Mouse (Mus musculus): ENCODE data around the gene Nup107. TPM values are rescaled to one million over a fixed set of nuclear protein-coding genes. Genes with fewer than 3 reads are reported as not detected.

The Nup107 gene
- polyA plus RNA-seq, 1 experiment from 2014 or later, result 34.9 TPM

GRCm38 (mm10) chr10:117714048-117714545 is 78.4 kb downstream of the Nup107 start:
- 88% methylated on average over 3 of the region's 3 CpGs for WGBS
- no peak for ATAC-seq (replicated peaks; ENCODE audit: low FRiP score, low read depth)

GRCm38 (mm10) chr10:117713466-117713865 is 79.0 kb downstream of the Nup107 start:
- Histone ChIP-seq H3K27me3 (ENCODE audit: insufficient read depth, low read length) (no peaks in the 10 kb centered on the region), H3K9me3 (replicated peaks; ENCODE audit: low read length) (no peaks in the 10 kb centered on the region), H3K4me2 (ENCODE audit: low read length) (no peak overlapping the region), H3K9ac (ENCODE audit: low read depth, low read length) (no peak overlapping the region), H3K4me3 (replicated peaks; ENCODE audit: low read depth, low read length) (no peak overlapping the region), H3K36me3 (ENCODE audit: insufficient read depth, low read length) (no peaks in the 10 kb centered on the region), H3K27ac (no peak overlapping the region), H3K4me1 (replicated peaks; ENCODE audit: insufficient read depth, low read length) (0 out of 2 replicates have a peak, but pooled peaks cover 4% of the 10 kb centered on the region)
- 92% methylated on average over 8 of the region's 8 CpGs for whole genome bisulfite sequencing
- DNase-seq (ENCODE audit: low spot score) (no peak), ATAC-seq (replicated peaks; ENCODE audit: low FRiP score, low read depth) (no peak)
- TF ChIP-seq CTCF (IDR thresholded peaks at IDR 0.05; ENCODE audit: low read depth), result no peak

More at GRCm38 (mm10) chr10:117714048-117714545, 78.4 kb downstream of the Nup107 start:
- no peaks in the 10 kb centered on the region for H3K9me3 ChIP-seq (replicated peaks; ENCODE audit: low read length)
- H3K9ac ChIP-seq (ENCODE audit: low read depth, low read length), result no peak overlapping the region
- no peak for TF ChIP-seq CTCF (IDR thresholded peaks at IDR 0.05; ENCODE audit: low read depth)
- H3K27me3 ChIP-seq (ENCODE audit: insufficient read depth, low read length), result no peaks in the 10 kb centered on the region
- H3K36me3 ChIP-seq (ENCODE audit: insufficient read depth, low read length), result no peaks in the 10 kb centered on the region
- no peak overlapping the region for H3K27ac ChIP-seq
- no peaks in the 10 kb centered on the region for H3K4me1 ChIP-seq (replicated peaks; ENCODE audit: insufficient read depth, low read length)
- no peak for DNase-seq (ENCODE audit: low spot score)
- H3K4me3 ChIP-seq (replicated peaks; ENCODE audit: low read depth, low read length), result no peak overlapping the region
- H3K4me2 ChIP-seq (ENCODE audit: low read length), result no peak overlapping the region

GRCm38 (mm10) chr10:117712871-117713270 is 79.6 kb downstream of the Nup107 start:
- Histone ChIP-seq H3K9ac (ENCODE audit: low read depth, low read length) (no peak overlapping the region), H3K4me3 (replicated peaks; ENCODE audit: low read depth, low read length) (no peak overlapping the region), H3K4me1 (replicated peaks; ENCODE audit: insufficient read depth, low read length) (0 out of 2 replicates have a peak, but pooled peaks cover 4% of the 10 kb centered on the region), H3K9me3 (replicated peaks; ENCODE audit: low read length) (no peaks in the 10 kb centered on the region), H3K36me3 (ENCODE audit: insufficient read depth, low read length) (no peaks in the 10 kb centered on the region), H3K27me3 (ENCODE audit: insufficient read depth, low read length) (no peaks in the 10 kb centered on the region), H3K27ac (no peak overlapping the region), H3K4me2 (ENCODE audit: low read length) (no peak overlapping the region)
- ATAC-seq (replicated peaks; ENCODE audit: low FRiP score, low read depth), result no peak
- WGBS, result 92% methylated on average over 9 of the region's 9 CpGs
- DNase-seq (ENCODE audit: low spot score), result no peak
- TF ChIP-seq CTCF (IDR thresholded peaks at IDR 0.05; ENCODE audit: low read depth), result no peak

GRCm38 (mm10) chr10:117712191-117712754 is 80.2 kb downstream of the Nup107 start:
- no peak for ATAC-seq (replicated peaks; ENCODE audit: low FRiP score, low read depth)
- H3K4me1 ChIP-seq (replicated peaks; ENCODE audit: insufficient read depth, low read length), result 0 out of 2 replicates have a peak, but pooled peaks cover 4% of the 10 kb centered on the region
- H3K36me3 ChIP-seq (ENCODE audit: insufficient read depth, low read length), result no peaks in the 10 kb centered on the region
- H3K9me3 ChIP-seq (replicated peaks; ENCODE audit: low read length), result no peaks in the 10 kb centered on the region
- no peak overlapping the region for H3K9ac ChIP-seq (ENCODE audit: low read depth, low read length)
- H3K4me3 ChIP-seq (replicated peaks; ENCODE audit: low read depth, low read length), result no peak overlapping the region
- WGBS, result 86% methylated on average over 9 of the region's 9 CpGs
- peak overlapping the region; percentile 77; the same call in 1 of the 2 replicates for H3K27ac ChIP-seq
- no peak overlapping the region for H3K4me2 ChIP-seq (ENCODE audit: low read length)
- no peak for TF ChIP-seq CTCF (IDR thresholded peaks at IDR 0.05; ENCODE audit: low read depth)
- no peaks in the 10 kb centered on the region for H3K27me3 ChIP-seq (ENCODE audit: insufficient read depth, low read length)
- DNase-seq (ENCODE audit: low spot score), result no peak

GRCm38 (mm10) chr10:117711408-117711807 is 81.1 kb downstream of the Nup107 start:
- peak overlapping the region; percentile 77 for H3K27ac ChIP-seq
- ATAC-seq (replicated peaks; ENCODE audit: low FRiP score, low read depth) (no peak), DNase-seq (ENCODE audit: low spot score) (no peak)
- H3K4me1 ChIP-seq (replicated peaks; ENCODE audit: insufficient read depth, low read length), result 0 out of 2 replicates have a peak, but pooled peaks cover 4% of the 10 kb centered on the region
- no peak for TF ChIP-seq CTCF (IDR thresholded peaks at IDR 0.05; ENCODE audit: low read depth)
- peak overlapping the region; percentile 73 for H3K4me2 ChIP-seq (ENCODE audit: low read length)
- H3K36me3 ChIP-seq (ENCODE audit: insufficient read depth, low read length), result peaks cover 5% of the 10 kb centered on the region
- no peaks in the 10 kb centered on the region for H3K9me3 ChIP-seq (replicated peaks; ENCODE audit: low read length)
- no peaks in the 10 kb centered on the region for H3K27me3 ChIP-seq (ENCODE audit: insufficient read depth, low read length)
- peak overlapping the region; percentile 99 for H3K4me3 ChIP-seq (replicated peaks; ENCODE audit: low read depth, low read length)
- WGBS, result 70% methylated on average over 5 of the region's 5 CpGs
- H3K9ac ChIP-seq (ENCODE audit: low read depth, low read length), result peak overlapping the region; percentile 99; the same call in 1 of the 2 replicates

DNA sequence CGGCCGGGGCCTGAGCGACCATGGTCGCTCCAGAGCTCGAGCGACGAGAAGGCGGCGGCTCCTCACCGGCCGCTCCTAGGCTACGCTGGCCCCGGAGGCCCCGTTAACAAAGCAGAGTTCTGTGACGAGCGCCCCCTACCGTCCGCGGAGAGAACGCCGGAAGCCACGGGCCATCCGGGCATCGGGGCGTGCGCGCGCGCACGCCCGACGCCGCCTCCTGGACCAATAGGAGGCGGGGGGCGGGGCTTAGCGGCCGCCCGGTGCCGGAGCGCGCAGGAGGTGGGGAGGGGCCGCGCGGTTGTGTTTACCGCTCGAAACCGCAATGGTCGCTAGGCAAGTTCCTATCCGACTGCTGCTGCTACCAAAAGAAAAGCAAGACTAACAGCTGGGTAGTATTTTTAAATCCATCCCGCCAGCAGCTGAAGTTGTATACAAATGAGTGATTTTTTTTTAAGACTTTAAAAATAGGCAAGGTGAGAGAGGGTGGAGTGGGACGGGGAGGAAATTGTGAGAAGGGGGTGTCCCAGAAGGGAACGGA is 81.8 kb downstream of the Nup107 start, which contains the start of gene Mdm2:
Gene Mdm2, minus strand, starts transcription at position 155 of the 538 bp plus-strand sequence.
- under 1% methylated on average over 52 of the region's 52 CpGs for WGBS
- Histone ChIP-seq H3K27ac (peak within 1 kb of the TSS; percentile 98), H3K9ac (ENCODE audit: low read depth, low read length) (peak within 1 kb of the TSS; percentile 99), H3K36me3 (ENCODE audit: insufficient read depth, low read length) (peaks cover 5% of the 10 kb centered on the region), H3K27me3 (ENCODE audit: insufficient read depth, low read length) (no peaks in the 10 kb centered on the region), H3K4me1 (replicated peaks; ENCODE audit: insufficient read depth, low read length) (0 out of 2 replicates have a peak, but pooled peaks cover 4% of the 10 kb centered on the region), H3K4me2 (ENCODE audit: low read length) (peak within 1 kb of the TSS; percentile 73), H3K9me3 (replicated peaks; ENCODE audit: low read length) (no peaks in the 10 kb centered on the region), H3K4me3 (replicated peaks; ENCODE audit: low read depth, low read length) (peak within 1 kb of the TSS; percentile 99)
- peak; percentile 82 for TF ChIP-seq CTCF (IDR thresholded peaks at IDR 0.05; ENCODE audit: low read depth)
- ATAC-seq (replicated peaks; ENCODE audit: low FRiP score, low read depth), result peak; percentile 95
- peak; percentile 97 for DNase-seq (ENCODE audit: low spot score)

Measured in kidney, postnatal 0 days (tissue).